Mouse (Mus musculus) embryo, embryonic 11.5 days (tissue): Measurements from ENCODE around the gene Hic1.

Source experiments
- DNase-seq: peaks from one replicate; pipeline ENCODE4 v3.0.0-alpha.2; 2012; ENCODE audit warnings: low read depth, low spot score

Gene Hic1

GRCm38 (mm10) chr11:75167643-75168589, 1.4 kb downstream of the Hic1 start:
- DNase-seq: no peak

GRCm38 (mm10) chr11:75166861-75167642, 2.3 kb downstream of the Hic1 start:
- DNase-seq: no peak

DNA sequence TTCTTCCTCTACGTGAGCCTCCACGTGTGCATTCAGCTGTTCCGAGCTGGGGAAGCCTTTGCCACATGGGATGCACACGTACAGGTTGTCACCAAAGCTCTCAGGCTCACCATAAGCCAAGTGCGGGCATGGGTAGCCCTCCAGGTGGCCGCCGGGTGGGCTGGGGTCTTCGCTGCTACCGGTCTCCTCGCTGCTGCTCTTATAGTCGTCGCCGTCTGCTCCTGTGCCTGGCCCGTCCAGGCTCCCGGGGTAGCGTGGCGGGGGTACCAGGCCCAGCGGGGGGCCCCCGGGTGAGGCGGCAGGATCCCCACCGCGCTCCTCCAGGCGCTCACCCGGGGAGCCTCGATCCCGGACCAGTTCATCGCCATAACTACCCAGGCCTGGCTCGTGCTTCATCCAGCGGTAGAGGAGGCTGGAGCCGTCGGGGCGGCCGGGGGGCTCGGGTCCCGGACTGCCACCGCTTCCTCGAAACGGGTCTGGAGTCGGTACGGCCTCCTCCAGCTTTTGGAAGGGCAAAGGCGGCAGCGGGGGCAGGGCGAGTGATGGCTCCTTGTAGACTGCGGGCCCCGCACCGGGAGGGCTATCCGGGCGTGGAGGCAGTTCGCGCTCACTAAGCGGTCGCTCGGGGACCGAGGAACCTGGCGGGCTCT, 3.0 kb downstream of the Hic1 start:
- DNase-seq: no peak

DNA sequence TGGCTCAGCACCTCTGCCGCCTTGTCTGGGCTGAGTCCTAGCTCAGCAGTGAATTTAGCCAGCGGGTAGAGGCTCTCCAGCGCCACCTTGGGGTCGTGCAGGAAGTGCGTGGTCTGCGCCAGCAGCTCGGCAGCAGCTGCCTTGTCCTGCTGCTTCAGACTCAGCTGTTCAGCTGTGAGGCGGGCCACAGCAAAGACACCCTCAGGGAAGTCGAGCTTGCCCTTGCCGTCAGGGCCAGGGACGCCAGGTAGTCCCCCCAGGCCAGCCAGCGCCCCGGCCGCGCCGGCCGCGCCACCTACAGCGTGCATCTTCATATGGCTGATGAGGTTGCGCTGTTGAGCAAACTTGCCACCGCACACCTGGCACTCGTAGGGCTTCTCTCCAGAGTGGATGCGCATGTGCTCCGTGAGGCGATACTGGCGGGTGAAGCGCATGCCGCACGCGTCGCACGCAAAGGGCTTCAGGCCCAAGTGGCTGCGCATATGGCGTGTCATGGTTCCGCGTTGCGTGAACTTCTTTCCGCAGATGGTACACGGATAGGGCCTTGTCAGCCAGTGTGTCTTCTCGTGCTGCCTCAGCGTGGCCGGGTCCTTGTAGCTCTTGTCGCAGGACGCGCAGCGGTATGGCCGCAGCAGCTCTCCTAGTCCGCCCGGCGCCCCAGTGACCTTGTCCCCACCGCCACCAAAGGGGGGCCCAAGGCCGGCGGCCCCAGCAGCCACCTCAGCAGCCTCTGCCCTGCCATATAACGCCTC, 3.7 kb downstream of the Hic1 start:
- no peak for DNase-seq

- DNase-seq: no peak
These were observed 4.6 kb downstream of the Hic1 start for GRCm38 (mm10) chr11:75164750-75165149.

DNA sequence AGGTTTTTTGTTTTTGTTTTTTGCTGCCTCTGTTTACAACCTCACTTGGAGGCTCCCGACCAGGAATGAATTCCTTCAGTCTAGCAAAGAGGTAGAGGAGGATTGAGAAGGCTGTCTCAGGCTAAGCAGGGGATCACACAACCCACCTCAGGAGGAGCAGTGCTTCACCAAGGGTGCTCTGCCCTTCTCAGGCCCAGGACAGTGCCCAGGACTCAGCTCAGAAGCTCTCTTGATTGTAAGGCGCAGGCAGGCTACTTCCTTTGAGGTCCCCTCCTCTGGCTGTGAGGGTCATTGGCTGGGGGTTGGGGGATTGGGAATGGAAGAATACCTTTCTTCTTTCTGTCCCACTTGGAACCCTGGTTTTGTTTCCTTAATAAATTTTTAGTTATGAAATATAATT, 5.3 kb downstream of the Hic1 start:
- DNase-seq: no peak

GRCm38 (mm10) chr11:75163379-75163778, 5.9 kb downstream of the Hic1 start:
- no peak for DNase-seq

DNA sequence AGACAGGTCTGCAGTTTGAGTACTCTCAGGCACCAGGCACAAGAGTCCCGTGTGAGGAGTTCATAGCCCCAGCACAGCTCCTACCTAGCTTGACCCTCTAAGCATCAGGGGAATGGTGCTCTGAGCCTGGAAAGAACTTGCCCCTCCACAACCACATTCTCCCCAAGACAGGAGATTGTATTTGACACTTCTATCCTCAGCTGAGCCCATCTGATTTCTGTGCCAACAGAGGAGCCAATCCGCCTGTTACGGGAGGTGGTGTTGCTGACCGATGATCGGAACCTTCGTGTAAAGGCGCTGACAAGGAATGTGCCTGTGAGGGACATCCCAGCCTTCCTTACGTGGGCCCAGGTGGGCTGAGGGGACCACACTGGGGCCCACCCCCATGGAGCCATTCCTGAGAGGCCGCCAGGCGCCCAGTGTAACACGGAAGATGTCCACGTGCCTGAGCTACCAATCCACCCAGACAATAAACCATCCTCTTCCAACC, 6.7 kb downstream of the Hic1 start:
- DNase-seq: no peak

DNA sequence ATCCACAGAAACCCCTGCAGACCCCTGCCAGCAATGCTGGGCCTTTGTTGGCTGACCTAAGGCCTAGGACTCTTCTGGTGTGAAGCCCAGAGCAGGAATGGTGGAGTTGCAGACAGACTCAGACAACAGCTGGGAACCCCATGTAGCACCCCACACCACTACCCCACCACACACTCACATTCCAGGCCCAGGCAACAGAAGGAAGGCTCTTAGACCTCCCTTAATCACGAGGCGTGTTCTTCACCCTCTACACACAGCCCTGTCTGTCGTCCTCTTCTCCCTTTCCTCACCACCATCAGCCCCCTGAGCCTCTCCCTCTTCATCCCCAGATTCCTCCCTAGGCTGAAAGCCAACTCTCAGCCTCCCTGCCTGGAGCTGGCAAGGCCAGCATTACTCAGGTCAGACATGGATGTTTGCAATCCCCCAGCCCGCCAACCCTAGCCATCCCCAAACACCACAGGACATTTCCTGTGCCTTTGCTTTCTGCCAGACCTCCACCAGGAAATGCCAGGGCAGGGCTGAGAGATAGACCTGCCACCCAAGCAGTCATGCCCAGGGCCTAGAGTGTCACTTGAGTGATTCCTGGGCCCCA, 7.8 kb downstream of the Hic1 start:
- no peak for DNase-seq

- no peak for DNase-seq
These were observed 8.4 kb downstream of the Hic1 start for GRCm38 (mm10) chr11:75160954-75161353.

GRCm38 (mm10) chr11:75159564-75159963, 9.8 kb downstream of the Hic1 start:
- DNase-seq: no peak

DNA sequence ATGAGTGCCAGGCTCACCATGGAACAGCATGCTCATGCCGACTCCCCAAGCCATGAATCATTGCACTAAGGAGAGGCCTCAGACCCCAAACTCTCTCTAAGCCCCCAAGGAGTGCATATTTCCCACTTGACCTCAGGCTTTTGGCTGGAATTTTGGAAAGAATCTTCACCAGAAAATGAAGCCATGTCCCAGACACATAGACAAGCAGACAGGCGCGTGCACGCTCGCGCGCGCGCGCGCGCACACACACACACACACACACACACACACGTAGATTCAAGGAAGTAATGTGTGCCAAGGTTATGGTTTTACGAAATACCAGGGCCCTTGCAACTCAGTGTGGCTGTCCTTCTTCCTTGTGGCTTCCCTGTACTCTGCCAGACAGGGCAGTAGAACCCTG, 10.9 kb downstream of the Hic1 start:
- no peak for DNase-seq

DNA sequence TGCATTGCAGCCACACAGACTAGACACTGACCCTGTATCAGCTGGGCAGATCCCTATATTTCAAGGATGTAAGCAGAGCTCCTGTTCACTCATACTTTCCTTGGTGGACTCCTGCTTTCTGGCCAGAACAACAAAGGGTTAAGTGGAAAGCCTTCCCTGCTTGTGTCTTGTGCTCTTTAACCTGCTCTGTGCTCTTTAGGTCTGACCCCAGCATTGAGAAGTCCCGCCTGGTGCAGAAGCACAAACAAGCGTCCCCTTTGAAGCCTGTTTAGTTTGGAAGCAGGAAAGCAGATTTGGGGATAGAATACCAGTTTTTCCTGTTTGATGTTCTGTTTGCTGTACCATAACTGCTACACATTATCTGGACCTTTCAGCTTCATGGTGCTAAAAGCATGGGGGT, 11.4 kb downstream of the Hic1 start:
- DNase-seq: no peak

- no peak for DNase-seq
These were observed 12.3 kb downstream of the Hic1 start for GRCm38 (mm10) chr11:75157037-75157436.

GRCm38 (mm10) chr11:75156416-75156815, 12.9 kb downstream of the Hic1 start:
- no peak for DNase-seq

DNA sequence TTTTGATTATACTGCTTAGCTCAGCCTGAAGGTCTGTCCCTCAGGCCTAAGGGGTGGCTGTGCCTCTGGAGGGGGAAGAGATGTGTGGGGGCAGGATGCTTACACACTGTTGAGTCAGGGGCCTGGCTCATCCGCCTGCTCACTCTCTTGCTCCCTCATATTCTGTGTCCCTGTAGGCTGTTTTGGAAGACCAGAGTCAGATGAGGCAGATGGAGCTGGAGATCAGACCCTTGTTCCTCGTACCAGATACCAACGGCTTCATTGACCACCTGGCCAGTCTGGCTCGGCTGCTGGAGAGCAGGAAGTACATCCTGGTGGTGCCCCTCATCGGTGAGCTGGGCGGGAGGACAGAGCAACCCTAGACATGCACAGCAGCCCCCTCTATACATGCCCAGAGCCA, 13.3 kb downstream of the Hic1 start:
- no peak for DNase-seq

GRCm38 (mm10) chr11:75154053-75154585, 15.2 kb downstream of the Hic1 start:
- DNase-seq: no peak

DNA sequence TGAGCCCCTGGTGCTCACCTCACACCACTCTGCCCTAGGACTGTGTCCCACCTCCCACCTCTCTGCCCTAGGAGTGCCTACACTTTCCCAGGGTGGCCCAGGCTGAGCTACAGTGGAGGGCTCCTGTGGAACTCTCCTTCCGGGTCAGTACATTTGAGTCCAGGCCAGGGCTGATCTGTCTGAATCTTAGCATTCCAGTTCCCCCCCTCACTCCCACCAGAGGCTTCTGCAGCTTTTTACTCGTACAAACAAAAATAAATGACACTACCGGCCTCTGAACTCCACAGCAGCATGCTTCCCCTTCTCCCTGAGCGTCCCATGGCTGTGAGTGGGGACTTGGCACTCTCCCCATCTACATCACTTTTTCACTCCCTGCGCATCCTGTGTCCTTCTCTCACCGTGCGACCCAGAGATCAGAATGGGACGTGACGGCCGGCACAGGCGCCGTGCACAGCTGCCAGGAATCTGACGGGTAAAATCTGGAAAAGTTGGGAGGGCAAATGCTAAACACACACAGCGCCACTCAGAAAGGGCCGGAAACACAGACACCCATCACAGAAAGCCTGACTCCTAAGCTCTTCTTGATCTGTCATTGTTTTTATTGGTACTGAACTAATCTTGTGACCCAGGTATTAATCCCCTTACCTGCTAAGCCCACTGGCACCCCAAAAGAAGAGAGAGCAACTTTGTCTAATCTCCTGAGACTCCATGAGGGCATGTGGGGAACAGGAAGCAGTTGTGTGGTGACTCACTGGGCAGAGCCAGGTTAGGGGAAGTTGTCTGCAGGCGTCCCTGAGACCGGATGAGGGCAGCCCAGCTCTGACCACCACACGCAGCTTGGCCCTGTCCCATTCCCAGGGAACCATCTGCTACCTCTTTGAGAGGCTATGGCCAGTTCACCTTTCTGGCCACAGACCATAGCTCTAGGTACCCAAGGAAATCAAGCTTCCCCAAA, 16.4 kb downstream of the Hic1 start:
- DNase-seq: no peak

GRCm38 (mm10) chr11:75150346-75150745, 19.0 kb downstream of the Hic1 start:
- no peak for DNase-seq
